Mouse (Mus musculus) MEL (cell line): ENCODE data around the gene Ranbp1.

ENCODE experiments used
- CHD2 ChIP-seq: IDR thresholded peaks from 2 replicates; pipeline ENCODE4 v1.6.1; 2011; ENCODE audit warnings: low read length, improper control_type of control experiment
- CTCF ChIP-seq, 3 experiments: IDR thresholded peaks in 2 of 3; conservative IDR thresholded peaks in 1 of 3; 2 replicates each; pipeline ENCODE4 v1.5.1; 2011 to 2012; ENCODE audit warnings: low read length in 3 of 3, low read depth in 2 of 3, mild to moderate bottlenecking in 2 of 3, improper control_type of control experiment in 1 of 3, inconsistent platforms in 1 of 3, mixed read lengths in 1 of 3, moderate library complexity in 1 of 3; ENCODE audit not compliant: control insufficient read depth in 1 of 3, insufficient read depth in 1 of 3, poor library complexity in 1 of 3, severe bottlenecking in 1 of 3
- ELF1 ChIP-seq: IDR thresholded peaks from 2 replicates; pipeline ENCODE4 v1.6.1; 2014; ENCODE audit warnings: low read depth, mild to moderate bottlenecking, inconsistent platforms, low read length, improper control_type of control experiment, moderate library complexity
- MXI1 ChIP-seq: IDR thresholded peaks from 2 replicates; pipeline ENCODE4 v1.6.1; 2011; ENCODE audit warnings: mild to moderate bottlenecking, low read depth, low read length, improper control_type of control experiment
- TAL1 ChIP-seq: IDR thresholded peaks from 2 replicates; pipeline ENCODE4 v1.6.1; 2012; ENCODE audit warnings: mild to moderate bottlenecking, inconsistent platforms, low read length, moderate library complexity, mixed read lengths

- TF ChIP-seq MXI1 (no peak), TAL1 (no peak), CTCF (IDR thresholded peaks at IDR 0.05 in 2 of 3, conservative IDR thresholded peaks at IDR 0.05 in 1 of 3; ENCODE audit: control insufficient read depth in 1 of 3, insufficient read depth in 1 of 3, low read depth in 2 of 3, low read length in 3 of 3, poor library complexity in 1 of 3, severe bottlenecking in 1 of 3) (no peak), CHD2 (no peak), ELF1 (no peak)
These were observed 46.5 kb downstream of the Ranbp1 start for GRCm38 (mm10) chr16:18202061-18202460.
